Mouse (Mus musculus) layer of hippocampus, adult 11-12 months (tissue): ENCODE results near the gene Psd.

Experiments used
- DNase-seq: peaks from one replicate; pipeline ENCODE4 v3.0.0; 2022; ENCODE audit warnings: low spot score

Psd gene

GRCm38 (mm10) chr19:46326756-46327305 lies at the start of gene Psd:
TSS of gene Psd (minus strand) at chr19:46327156.
- no peak for DNase-seq

GRCm38 (mm10) chr19:46375891-46376290 lies 48.9 kb upstream of the Psd start:
- no peak for DNase-seq

GRCm38 (mm10) chr19:46375489-46375888 lies 48.5 kb upstream of the Psd start:
- peak; percentile 46 for DNase-seq

- no peak for DNase-seq
These were observed 47.6 kb upstream of the Psd start for GRCm38 (mm10) chr19:46374477-46375088.

GRCm38 (mm10) chr19:46369204-46369603 lies 42.2 kb upstream of the Psd start:
- peak; percentile 58 for DNase-seq

- DNase-seq = peak; percentile 36
These were observed 41.0 kb upstream of the Psd start for GRCm38 (mm10) chr19:46367798-46368590.

- DNase-seq = no peak
These were observed 36.5 kb upstream of the Psd start for GRCm38 (mm10) chr19:46363294-46364009.

GRCm38 (mm10) chr19:46362104-46362503 lies 35.1 kb upstream of the Psd start:
- DNase-seq = no peak

GRCm38 (mm10) chr19:46358381-46358780 lies 31.4 kb upstream of the Psd start:
- DNase-seq = no peak

GRCm38 (mm10) chr19:46357344-46358280 lies 30.7 kb upstream of the Psd start:
- DNase-seq = no peak

GRCm38 (mm10) chr19:46356701-46357138 lies 29.8 kb upstream of the Psd start:
- peak; percentile 90 for DNase-seq

- no peak for DNase-seq
These were observed 23.4 kb upstream of the Psd start, which contains the start of gene 2310034G01Rik for GRCm38 (mm10) chr19:46350168-46350932. TSS of gene 2310034G01Rik (minus strand) at chr19:46350302.

- no peak for DNase-seq
These were observed 22.6 kb upstream of the Psd start for GRCm38 (mm10) chr19:46349550-46349949.

GRCm38 (mm10) chr19:46348761-46349458 lies 22.0 kb upstream of the Psd start:
- DNase-seq = peak; percentile 91

- DNase-seq = no peak
These were observed 21.1 kb upstream of the Psd start for GRCm38 (mm10) chr19:46347936-46348668.

- DNase-seq = no peak
These were observed 20.2 kb upstream of the Psd start for GRCm38 (mm10) chr19:46347146-46347545.

GRCm38 (mm10) chr19:46344710-46345419 lies 17.9 kb upstream of the Psd start:
- no peak for DNase-seq

- DNase-seq = peak; percentile 63
These were observed 12.5 kb upstream of the Psd start for GRCm38 (mm10) chr19:46339287-46339971.
